Mouse (Mus musculus) T-cell, adult 2 months (primary cell): Measurements from ENCODE around the gene Il18rap.
A peak's percentile ranks its signal among the peaks of the same experiment; 100 is the strongest.

Experiments
- DNase-seq: peaks from one replicate; pipeline ENCODE4 v3.0.0; 2022; ENCODE audit warnings: low spot score

Gene Il18rap

DNA sequence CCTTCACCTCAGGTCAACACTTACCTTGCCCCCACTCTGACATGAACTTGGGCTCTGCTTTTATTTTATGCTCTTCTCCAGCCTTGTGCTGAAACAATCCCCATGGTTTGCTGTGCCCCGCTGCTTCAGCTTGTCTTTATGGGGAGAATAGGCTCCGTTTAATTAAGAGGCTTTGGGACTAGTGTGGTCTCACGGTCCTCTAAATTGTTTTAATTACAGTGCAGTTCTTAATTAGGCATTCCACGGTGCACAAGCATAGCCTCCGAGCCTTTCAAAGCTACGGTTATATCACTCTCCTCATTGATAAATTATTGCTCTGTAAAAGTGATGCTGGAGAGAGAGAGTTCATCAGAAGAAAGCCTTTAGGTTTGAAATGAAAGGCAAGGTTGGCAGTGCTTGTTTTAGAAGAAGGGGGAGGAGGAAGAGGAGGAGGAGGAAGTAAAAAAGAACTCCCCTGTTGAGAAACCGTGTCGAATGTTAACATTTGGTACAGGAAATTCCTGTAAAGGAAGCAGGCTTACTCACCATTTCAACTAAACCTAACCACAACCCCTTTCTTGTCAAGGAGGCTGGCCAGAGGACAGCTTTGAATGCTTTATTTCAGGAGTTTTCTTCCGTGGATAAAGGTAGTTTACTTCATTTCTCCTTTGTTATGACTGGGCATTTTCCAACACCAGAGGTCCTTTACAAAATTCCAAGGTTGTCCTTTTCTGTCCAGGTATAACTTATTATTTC lies at the start of gene Il18rap:
TSS of gene Il18rap (plus strand) at position 512 of the 735 bp plus-strand sequence.
- peak; percentile 42 for DNase-seq

DNA sequence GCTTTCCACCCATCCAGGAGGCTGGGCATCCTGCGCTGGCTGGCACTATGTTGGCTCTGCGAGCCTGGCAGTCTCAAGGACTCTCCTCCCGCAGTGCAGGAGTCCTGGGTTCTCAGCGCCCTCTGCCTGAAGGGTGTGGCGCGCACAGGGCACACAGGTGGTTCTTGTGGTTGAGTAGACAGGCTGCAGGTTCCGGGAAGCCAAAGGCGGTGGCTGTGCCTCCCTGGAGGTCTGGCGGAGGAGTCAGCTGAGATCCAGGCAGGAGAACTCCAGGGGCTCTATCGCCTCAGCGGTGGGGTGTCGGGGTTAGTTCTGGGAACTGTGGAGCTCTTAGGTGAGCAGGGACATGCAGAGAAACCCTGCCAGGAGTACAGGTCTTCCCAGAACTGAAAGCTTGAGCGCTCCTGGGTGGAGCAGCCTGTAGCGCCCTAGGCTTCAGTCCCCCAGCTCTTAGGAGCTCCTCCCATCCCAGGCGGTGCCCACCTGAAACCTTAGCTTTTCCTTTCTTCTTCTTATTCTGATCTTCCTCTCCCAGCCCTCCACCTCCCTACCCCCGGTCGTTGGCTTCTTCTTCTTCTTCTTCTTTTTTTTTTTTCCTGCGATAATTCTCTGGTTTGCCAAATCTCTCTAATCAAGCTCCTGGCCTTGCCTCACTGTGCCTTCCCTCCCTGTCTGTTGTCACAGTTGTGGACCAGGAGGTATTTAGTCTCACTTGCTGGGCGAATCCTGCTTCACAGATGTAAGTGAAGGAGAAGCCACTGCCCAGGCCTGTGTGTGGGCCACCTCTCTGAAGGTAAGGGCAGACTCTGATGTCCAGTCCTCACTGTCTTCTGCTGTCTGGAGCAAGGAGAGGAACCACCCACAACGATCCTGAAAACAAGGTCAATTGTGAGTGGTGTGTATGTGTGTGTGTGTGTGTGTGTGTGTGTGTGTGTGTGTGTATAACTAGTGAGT lies 49.4 kb upstream of the Il18rap start, which contains the start of gene Il18r1:
TSS of gene Il18r1 (plus strand) at position 76 of the 954 bp plus-strand sequence.
- peak; percentile 84 for DNase-seq

DNA sequence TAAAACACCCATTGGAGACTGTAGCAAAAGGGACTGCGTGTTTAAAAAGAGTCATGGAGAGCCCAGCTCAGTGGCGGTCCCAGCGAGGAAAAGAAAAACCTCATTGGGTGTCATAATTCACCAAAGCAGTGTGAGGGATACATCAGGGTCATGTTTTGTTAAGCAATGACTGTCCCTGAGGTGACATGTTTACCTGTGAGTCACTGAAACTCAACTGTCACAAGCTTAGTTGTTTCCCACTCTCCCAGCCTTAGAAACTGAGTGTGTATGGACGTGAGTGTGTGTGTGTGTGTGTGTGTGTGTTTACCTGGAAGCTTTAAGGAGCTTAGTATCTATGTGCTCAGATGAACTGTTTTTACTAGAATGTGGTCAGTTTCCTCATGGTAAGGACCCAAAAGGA lies 47.9 kb upstream of the Il18rap start:
- no peak for DNase-seq

DNA sequence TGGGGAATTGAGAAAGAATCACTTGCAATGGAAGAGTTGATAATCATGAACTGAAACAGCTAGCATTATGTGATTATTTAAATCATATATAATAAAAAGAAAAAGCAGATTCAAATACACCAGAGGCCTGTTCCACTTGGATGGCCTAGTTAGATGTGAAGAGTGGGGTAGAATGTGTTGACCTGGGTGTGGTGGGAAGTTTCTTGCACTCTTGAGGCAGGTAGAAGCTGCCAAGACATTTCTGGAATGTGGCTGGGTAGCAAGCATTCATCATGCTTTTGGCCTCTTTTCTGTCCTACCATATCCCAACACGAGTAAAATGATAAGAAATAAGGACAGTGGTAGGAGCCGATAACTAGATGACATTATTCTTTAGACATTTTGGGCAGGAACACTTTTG lies 46.4 kb upstream of the Il18rap start:
- DNase-seq, result no peak

DNA sequence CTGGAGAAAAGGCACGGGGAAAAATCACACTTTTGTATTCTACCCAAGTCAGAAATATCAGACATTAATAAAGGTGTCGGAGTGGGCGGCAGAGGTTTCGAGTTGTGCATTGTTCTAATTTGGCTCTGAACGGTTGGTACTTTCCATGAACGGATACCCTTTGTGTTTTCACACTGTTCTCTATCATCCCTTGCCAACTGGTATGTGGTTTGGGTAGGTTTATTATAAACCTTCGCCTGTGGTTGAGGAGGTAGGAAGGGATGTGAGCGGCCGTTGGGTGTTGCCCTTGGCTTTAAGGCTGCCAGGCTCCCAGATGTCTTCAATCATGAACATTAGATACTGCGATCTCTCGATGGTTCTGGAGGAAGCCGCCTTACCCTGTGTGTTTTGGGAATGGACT lies 45.3 kb upstream of the Il18rap start:
- peak; percentile 71 for DNase-seq

DNA sequence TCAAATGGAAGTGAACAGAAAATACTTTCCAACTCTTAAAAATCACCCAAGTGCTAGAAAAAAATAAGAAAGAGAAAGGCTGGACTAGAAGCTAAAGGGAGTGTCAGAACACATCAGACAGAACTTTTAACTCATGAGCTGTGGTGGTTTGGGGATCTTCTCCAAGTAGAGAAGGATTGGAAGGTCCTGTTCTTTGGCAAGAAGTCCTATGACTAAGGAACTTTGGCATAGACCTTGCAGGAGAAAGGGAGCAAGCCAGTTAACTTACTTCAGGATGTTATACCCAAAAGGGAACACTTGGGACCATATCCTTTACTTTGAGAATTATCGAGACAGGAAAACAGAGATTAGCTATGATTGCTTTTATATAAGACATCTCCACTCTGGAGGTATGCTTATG lies 42.8 kb upstream of the Il18rap start:
- DNase-seq, result no peak

DNA sequence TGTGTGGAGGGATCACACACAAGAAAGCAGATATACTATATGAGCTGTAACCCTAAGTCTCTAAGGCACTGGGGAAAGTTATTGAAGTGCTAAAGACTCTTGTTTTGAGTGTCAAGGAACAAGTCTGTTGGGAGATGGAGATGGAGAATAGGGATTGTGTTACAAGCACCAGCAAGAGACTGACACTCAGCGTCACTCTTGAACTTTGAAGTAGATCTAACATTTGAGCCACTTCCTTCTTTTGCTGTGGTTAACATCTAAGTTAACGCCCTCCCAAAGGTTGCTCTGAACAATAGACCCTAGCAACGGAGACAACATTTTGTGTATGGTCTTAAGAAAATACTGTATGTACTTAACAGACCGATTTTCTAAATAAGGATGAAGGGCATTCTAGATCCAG lies 41.5 kb upstream of the Il18rap start:
- DNase-seq, result peak; percentile 66

DNA sequence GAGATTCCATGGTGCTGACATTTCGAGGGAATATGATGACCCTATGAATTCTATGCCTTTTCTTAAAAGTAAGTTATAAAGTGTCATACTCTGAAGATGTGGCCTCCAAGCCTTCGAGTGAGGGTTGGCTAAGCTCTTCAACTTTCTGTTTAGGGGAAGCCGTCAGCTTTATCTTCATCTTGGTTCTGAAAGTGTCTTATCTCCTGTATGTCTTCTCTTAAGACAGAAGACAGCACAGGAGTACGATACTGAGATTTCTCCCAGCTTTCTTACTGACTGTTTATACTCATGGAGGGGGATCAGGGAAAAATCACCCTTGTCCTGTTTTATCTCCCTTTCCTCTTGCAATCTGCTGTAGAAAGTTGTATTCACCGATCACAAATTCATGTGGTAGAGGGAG lies 40.8 kb upstream of the Il18rap start:
- DNase-seq, result no peak

DNA sequence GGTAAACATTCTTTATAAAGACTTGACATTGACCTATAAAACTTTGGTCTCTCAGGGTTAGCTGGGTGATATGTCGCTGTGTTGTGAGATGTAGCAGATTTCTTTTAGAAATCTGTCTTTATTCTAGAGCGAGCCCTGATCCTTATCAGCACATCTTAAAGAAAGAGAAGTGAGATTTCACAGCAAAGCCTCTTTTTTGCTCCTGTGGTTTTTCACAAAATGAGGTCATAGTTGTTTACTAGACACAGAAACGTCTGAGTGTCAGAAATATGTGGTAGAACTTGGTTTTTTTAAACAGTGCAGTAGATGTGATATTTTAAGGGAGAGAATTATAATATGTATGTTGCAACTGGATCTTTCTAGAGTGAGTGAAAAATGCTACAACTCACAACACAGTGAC lies 39.5 kb upstream of the Il18rap start:
- DNase-seq, result peak; percentile 80

DNA sequence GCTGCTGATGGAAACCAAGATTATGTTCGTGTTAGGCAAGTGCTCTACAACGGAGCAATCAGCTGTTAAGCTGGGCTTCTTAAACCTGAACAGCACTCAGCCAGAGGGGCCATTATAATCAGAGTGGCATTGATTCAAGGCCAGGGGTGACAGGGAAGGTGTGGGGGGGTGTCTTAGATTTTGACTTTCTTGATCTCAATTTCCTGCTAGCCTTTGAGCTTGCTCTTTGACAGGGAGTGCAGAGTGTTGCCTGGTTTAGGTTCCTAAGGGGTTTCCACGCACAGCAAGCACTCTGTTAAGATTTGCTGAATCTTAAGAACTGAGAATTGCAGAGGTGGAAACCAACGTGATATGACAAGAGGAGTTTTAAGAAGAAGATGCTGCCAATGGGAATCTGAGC lies 38.4 kb upstream of the Il18rap start:
- peak; percentile 54 for DNase-seq

DNA sequence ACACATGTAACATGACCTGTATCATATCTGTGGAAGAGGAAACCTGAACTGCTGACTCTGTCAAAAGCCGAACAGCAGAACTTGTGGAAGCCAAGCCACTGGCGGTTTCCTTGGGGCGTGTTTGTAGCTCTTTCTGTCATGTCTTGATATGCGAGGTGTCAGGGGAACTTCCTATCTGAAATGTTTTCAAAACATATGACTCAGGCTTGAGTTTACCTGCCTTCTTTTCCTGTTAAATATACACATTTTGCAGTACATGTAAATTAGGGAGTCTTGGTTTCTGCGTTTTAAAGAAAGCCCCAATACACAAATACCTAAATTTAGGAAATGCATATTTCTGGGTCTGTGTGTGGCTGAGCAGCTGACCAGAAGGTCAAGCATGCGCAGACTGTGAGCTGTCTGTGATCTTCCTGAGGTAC lies 35.6 kb upstream of the Il18rap start:
- peak; percentile 82 for DNase-seq

DNA sequence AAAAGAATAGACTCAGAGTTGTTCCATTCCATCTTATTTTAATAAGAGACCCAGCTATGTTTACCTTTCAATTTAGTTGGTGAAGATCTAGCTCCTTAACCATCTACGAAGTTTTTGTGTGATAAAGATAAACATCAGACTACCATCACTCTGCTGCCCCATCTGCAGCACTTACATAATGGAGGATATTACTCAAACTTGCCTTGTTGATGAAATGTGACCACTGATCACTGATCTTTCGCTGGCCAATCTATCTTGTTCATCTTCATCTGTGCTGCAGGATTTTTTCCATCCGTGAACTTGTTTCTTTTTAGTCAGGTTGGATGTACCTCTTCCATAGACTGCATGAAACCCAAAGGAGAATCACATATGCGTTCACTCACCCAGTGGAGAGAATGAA lies 20.6 kb upstream of the Il18rap start:
- DNase-seq, result no peak

DNA sequence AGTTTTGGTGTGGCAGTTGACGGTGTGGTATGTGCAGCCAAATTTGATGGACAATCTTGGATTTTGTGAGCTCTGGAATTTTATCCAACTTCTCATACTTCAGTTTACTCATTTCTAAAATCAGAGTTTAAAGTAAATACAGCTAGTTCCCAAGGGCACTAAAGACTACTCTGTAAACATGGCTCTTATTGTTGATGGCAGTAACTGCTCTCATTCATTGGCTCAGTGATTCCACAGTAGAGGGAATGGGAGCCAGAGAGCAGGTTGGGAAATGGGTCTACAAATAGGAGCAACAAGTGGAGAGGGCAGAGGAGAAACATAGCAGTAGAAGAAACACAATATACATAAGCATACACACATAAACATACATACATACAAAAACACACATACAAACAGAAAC lies 15.5 kb upstream of the Il18rap start:
- DNase-seq, result no peak

DNA sequence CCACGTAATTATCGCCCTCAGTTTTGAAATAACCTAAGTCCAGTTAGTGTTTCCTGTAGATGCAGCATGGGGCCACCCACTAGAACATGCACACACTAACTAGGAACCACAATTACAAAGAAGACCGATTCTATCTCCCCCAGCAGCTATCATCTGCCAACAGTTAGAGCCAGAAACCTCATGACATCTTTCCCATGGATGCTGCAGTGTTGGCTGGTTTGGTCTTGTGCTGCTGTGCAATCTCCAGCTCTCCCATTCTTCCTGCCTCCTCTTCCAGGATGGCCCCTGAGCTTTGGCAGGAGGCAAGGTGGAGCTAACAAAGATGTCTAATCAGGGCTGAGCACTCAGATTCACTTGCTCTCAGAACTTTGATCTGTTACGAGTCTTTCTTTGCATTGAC lies 14.0 kb upstream of the Il18rap start:
- no peak for DNase-seq

DNA sequence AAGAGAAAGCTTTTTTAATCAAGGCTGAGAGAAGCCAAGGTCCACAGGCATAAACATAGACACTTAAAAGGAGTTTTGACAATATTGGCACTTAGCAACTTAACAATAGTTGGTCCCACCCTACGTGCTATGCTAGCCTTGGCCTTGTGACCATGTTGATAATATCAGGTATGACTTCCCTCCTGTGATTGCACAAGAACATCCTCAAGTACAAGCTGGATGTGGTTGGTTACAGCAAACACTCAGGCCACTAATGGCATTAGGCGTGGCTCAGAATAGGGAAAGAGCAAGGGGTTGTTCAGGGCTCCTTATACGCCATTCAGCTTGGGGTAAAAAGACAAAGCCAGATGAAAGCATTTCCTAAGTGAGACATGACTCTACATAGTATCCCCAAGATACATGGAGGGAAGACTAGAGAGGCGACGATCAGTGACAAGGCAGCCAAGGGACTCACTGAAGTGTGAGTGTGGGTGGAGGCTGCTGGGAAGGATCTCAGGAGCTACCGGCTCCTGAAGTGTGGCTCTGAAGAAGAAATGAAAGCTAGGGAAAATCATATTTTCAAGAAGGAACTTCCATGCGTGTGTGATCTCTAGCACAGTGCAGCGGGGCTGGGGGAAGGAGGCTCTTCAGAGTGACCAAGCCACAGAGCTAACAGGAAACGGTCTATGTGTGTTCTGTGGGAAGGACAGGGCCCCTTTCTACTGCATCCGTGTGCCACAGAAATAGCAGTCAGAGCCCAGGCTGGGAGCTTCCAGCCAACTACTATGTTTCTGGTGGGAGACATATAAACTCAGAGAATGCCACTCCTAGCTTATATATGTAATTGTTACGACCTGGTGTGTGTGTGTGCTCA lies 13.4 kb upstream of the Il18rap start:
- DNase-seq, result no peak

DNA sequence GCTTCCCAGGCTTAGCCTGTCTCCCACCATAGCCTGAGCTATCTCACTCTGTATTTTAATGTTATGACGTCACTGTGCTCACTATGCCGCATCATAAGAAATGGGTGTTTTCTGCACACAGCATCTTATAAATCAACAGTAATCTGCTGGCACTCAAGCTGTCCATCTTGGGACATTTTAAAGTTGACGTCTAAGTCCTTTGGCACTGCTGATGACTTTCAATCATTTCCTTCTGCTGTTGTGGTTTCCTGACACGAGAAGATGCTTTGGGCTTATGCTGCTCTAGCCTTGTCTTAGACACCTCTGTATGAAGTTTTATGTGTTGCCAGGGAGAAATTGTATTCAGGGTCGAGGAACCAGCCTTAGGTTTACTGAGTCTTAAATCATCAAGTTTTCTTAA lies 10.6 kb upstream of the Il18rap start:
- DNase-seq, result peak; percentile 19

DNA sequence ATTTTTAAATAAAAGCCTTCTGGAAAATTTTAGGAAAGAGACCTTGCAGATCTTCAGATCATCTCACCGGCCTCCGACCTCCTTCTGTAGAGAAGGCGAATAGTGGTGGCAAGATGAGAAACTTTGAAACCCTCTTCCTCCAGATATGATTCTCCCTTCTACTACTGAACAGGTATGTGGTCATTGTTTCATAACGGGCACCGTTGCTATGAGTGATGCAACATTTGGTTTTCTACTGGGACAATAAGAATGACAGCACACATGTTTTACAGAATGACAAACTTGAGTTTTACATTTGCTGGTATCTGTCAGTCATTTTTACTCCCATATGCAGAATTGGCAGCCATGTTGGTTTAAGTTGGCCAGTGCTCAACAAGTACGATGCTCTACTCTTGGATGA lies 1.2 kb downstream of the Il18rap start:
- DNase-seq, result no peak

DNA sequence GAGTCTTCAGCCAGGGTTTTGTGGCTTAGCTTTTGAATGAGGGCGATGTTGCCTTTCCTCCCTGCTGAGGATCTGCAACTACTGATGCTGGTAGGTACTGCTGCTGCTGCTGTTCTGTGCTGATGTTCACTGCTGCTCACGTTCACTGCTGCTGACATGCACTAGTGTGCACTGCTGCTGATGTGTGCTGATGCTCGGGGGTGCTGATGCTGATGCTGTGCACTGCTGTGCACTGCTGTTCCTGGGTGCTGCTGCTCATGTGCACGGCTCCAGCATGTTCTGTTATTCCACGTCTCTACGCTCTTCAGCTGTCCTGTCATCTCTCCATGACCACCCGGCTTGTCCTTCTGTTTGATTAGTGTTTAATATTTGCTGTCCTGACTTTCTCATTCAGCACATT lies 7.8 kb downstream of the Il18rap start:
- DNase-seq, result no peak

DNA sequence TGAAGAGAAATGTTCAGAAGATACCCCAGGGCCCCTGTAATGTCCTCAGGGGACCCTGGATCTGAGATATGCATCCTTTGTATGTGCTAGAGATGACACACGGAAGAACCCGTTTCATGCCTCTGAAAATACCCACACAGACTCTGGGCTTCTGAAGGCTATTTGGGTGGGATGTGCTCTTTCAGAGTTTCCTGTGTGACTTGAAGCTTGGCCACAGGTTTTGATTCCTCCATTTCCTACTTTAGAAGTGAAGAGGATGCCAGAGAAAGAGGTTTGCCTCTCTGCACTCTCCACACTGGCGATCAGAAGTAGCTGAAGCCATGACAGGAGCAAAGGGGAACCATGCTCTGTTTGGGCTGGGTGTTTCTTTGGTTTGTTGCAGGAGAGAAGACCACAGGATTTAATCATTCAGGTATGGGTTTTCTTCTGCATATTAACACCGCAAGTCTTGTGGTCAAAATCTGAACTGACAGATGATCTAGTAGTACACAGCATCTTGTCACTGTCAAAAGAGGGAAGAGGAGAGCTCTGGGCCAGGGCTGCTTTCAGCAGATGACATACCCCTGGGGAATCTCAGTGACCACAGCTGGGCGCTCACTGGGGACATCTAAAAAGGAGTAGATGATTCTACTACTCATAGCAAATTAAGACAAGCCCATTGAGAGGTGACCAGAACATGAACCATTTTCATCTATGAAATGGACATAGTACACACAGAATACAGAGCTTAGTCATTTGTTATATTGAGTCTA lies 9.0 kb downstream of the Il18rap start:
- no peak for DNase-seq

DNA sequence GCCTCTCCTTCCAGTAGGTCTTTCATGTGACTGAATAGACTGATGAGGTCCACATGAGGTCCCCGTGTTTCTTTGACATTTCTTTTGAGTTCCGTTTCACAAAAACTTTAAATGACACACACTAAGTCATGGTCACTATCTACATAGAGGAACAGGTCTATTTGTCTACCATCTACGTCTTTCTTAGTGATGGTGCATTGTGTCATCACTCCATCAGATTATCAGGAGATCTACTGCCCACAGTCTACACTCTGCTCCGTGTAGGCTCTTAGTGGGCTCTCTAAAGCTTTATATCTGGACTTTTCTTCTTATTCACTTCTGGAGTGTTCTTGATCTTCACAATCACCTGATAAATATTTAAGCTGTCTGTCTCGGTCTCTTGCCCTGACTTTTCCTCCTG lies 14.1 kb downstream of the Il18rap start:
- no peak for DNase-seq

DNA sequence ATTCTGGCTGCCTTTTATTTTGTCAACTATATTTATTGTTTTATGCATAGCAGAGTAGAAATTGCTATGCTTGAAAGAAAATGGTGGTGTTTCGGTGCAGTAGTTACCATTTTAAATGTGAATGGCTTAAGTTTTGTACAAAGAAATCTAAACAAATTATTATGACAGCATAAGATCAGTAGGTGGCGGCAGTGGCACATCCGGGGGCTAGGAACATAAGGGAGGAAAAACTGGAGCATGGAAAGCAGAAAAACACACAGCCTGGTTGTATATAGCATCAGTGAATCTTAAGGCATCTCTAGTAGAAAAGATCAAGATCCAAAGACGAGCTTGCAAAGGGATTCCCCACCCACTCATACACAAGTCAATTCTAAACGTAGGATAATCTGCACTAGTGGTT lies 22.4 kb downstream of the Il18rap start:
- DNase-seq, result no peak

DNA sequence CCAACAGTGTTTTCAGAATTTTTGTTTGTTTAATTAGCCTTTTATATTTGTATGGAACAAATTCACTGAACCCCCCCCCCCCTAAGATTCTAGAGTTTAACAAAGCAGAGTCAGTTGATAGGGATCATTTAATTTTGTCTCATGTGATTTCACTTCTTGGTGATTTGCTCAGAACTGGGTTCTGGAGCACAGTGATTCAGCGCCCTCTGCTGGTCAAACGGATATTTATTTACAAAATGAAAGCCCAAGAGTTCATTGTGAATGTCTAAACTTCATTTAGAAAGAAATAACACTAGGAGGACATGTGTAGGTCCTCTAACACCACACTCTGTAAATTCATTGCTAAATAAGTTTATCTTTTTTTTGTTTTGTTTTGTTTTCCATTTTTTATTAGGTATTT lies 29.5 kb downstream of the Il18rap start:
- peak; percentile 65 for DNase-seq
